Mouse (Mus musculus) embryonic fibroblast, embryonic 13.5 days (primary cell): ENCODE measurements at regions not wholly inside any gene's neighbourhood (a gene's known extent, or its start where the extent isn't known, plus 50 kb on each side); places are given as distances from the start of the nearest gene placed in this dataset.

Experiments used
- CTCF ChIP-seq: IDR thresholded peaks from 2 replicates; pipeline ENCODE4 v1.5.1; 2011; ENCODE audit warnings: mild to moderate bottlenecking, control low read depth, low read length, moderate library complexity, borderline replicate concordance; ENCODE audit not compliant: insufficient read depth
- POLR2A ChIP-seq: IDR thresholded peaks from 2 replicates; pipeline ENCODE4 v1.6.1; 2011; ENCODE audit warnings: low read depth, mild to moderate bottlenecking, control low read depth, low read length, moderate library complexity

DNA sequence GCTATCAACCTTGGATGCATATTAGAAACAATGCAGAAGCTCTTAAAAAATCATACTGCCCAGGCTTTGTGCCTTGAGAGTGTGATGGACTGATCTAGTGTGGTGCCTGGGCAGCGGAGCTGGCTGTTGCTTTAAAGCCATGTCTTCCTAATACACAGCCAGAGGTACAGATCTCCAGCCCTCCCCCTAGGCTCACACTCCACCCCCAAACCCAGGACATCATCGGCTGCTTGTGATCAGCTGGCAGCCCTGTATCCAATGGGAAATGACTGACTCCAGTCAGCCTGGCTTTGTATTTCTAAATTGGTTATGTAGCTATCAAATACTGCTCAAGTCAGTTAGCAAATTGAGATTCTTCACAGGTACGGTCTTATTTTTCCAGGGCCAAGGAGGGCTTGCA is 259.2 kb upstream of the Ppp2r3a start:
- TF ChIP-seq POLR2A (no peak), CTCF (no peak)
